Mouse (Mus musculus): ENCODE measurements at regions not wholly inside any gene's neighbourhood (a gene's known extent, or its start where the extent isn't known, plus 50 kb on each side); places are given as distances from the start of the nearest gene placed in this dataset.

- DNase-seq (ENCODE audit: low read depth in 3 of 3, low spot score in 3 of 3) = peak; percentile 13 to 37 (median 29)
Measured at GRCm38 (mm10) chr10:21686060-21686459, 93.1 kb downstream of the 1700020N01Rik start.

GRCm38 (mm10) chr10:21687484-21687883 lies 94.5 kb downstream of the 1700020N01Rik start:
- no peaks in the 10 kb centered on the region for H3K27me3 ChIP-seq (ENCODE audit: control insufficient read depth, insufficient read depth, low read length)
- no peak overlapping the region for H3K9ac ChIP-seq (replicated peaks)
- H3K4me2 ChIP-seq (ENCODE audit: low read depth) = no peak overlapping the region
- H3K36me3 ChIP-seq (replicated peaks; ENCODE audit: control insufficient read depth, insufficient read depth, low read depth) = no peaks in the 10 kb centered on the region
- H3K9me3 ChIP-seq (ENCODE audit: control insufficient read depth, low read length) = no peaks in the 10 kb centered on the region
- 53% methylated on average over 7 of the region's 7 CpGs for WGBS (ENCODE audit: insufficient replicate concordance)
- peaks cover 0 to 13% of the 10 kb centered on the region in 2 experiments; a peak in 2 of 4 replicates for H3K4me1 ChIP-seq (replicated peaks; ENCODE audit: control insufficient read depth in 2 of 2, insufficient read depth in 2 of 2, low read length in 1 of 2)
- TF ChIP-seq CTCF (IDR thresholded peaks at IDR 0.05; ENCODE audit: low read depth) (no peak), EP300 (IDR thresholded peaks at IDR 0.05; ENCODE audit: low read depth) (no peak)
- DNase-seq (ENCODE audit: low read depth in 3 of 3, low spot score in 3 of 3) = no peak
- no peak for ATAC-seq (ENCODE audit: insufficient read depth)
- H3K27ac ChIP-seq = no peak overlapping the region
- no peak overlapping the region for H3K4me3 ChIP-seq (ENCODE audit: insufficient read depth in 1 of 2, low read depth in 2 of 2, low read length in 2 of 2)

More at GRCm38 (mm10) chr10:21686060-21686459, 93.1 kb downstream of the 1700020N01Rik start:
- H3K4me2 ChIP-seq (ENCODE audit: low read depth) = no peak overlapping the region
- TF ChIP-seq EP300 (IDR thresholded peaks at IDR 0.05; ENCODE audit: low read depth) (peak; percentile 11; the same call in 1 of the 2 replicates), CTCF (IDR thresholded peaks at IDR 0.05; ENCODE audit: low read depth) (no peak)
- H3K9ac ChIP-seq (replicated peaks) = no peak overlapping the region
- H3K4me3 ChIP-seq (ENCODE audit: insufficient read depth in 1 of 2, low read depth in 2 of 2, low read length in 2 of 2) = no peak overlapping the region
- no peak overlapping the region for H3K27ac ChIP-seq
- H3K36me3 ChIP-seq (replicated peaks; ENCODE audit: control insufficient read depth, insufficient read depth, low read depth) = no peaks in the 10 kb centered on the region
- H3K27me3 ChIP-seq (ENCODE audit: control insufficient read depth, insufficient read depth, low read length) = no peaks in the 10 kb centered on the region
- ATAC-seq (ENCODE audit: insufficient read depth) = peak; percentile 87
- peaks cover 0 to 13% of the 10 kb centered on the region in 2 experiments; a peak in 2 of 4 replicates for H3K4me1 ChIP-seq (replicated peaks; ENCODE audit: control insufficient read depth in 2 of 2, insufficient read depth in 2 of 2, low read length in 1 of 2)
- 26% methylated on average over 9 of the region's 9 CpGs for WGBS (ENCODE audit: insufficient replicate concordance)
- no peaks in the 10 kb centered on the region for H3K9me3 ChIP-seq (ENCODE audit: control insufficient read depth, low read length)

GRCm38 (mm10) chr10:21688513-21688912 lies 95.6 kb downstream of the 1700020N01Rik start:
- 48% methylated on average over 7 of the region's 7 CpGs for WGBS (ENCODE audit: insufficient replicate concordance)
- TF ChIP-seq EP300 (IDR thresholded peaks at IDR 0.05; ENCODE audit: low read depth) (no peak), CTCF (IDR thresholded peaks at IDR 0.05; ENCODE audit: low read depth) (no peak)
- Histone ChIP-seq H3K9ac (replicated peaks) (no peak overlapping the region), H3K4me2 (ENCODE audit: low read depth) (no peak overlapping the region), H3K27me3 (ENCODE audit: control insufficient read depth, insufficient read depth, low read length) (no peaks in the 10 kb centered on the region), H3K4me3 (ENCODE audit: insufficient read depth in 1 of 2, low read depth in 2 of 2, low read length in 2 of 2) (no peak overlapping the region), H3K27ac (no peak overlapping the region), H3K9me3 (ENCODE audit: control insufficient read depth, low read length) (no peaks in the 10 kb centered on the region), H3K4me1 (replicated peaks; ENCODE audit: control insufficient read depth in 2 of 2, insufficient read depth in 2 of 2, low read length in 1 of 2) (peaks cover 0 to 13% of the 10 kb centered on the region in 2 experiments; a peak in 2 of 4 replicates), H3K36me3 (replicated peaks; ENCODE audit: control insufficient read depth, insufficient read depth, low read depth) (no peaks in the 10 kb centered on the region)
- ATAC-seq (ENCODE audit: insufficient read depth) = no peak
- no peak for DNase-seq (ENCODE audit: low read depth in 3 of 3, low spot score in 3 of 3)

- H3K4me2 ChIP-seq (ENCODE audit: low read depth) = no peak overlapping the region
- H3K4me3 ChIP-seq (ENCODE audit: insufficient read depth in 1 of 2, low read depth in 2 of 2, low read length in 2 of 2) = no peak overlapping the region
- no peak for ATAC-seq (ENCODE audit: insufficient read depth)
- no peaks in the 10 kb centered on the region for H3K27me3 ChIP-seq (ENCODE audit: control insufficient read depth, insufficient read depth, low read length)
- no peaks in the 10 kb centered on the region for H3K36me3 ChIP-seq (replicated peaks; ENCODE audit: control insufficient read depth, insufficient read depth, low read depth)
- H3K4me1 ChIP-seq (replicated peaks; ENCODE audit: control insufficient read depth in 2 of 2, insufficient read depth in 2 of 2, low read length in 1 of 2) = peaks cover 0 to 11% of the 10 kb centered on the region in 2 experiments; a peak in 2 of 4 replicates
- no peak for TF ChIP-seq EP300 (IDR thresholded peaks at IDR 0.05; ENCODE audit: low read depth)
- TF ChIP-seq CTCF (IDR thresholded peaks at IDR 0.05; ENCODE audit: low read depth) = no peak
- no peak for DNase-seq (ENCODE audit: low read depth in 3 of 3, low spot score in 3 of 3)
- H3K9me3 ChIP-seq (ENCODE audit: control insufficient read depth, low read length) = no peaks in the 10 kb centered on the region
- WGBS (ENCODE audit: insufficient replicate concordance) = 19% methylated on average over 9 of the region's 9 CpGs
- no peak overlapping the region for H3K9ac ChIP-seq (replicated peaks)
- no peak overlapping the region for H3K27ac ChIP-seq
Measured at GRCm38 (mm10) chr10:21689847-21690269, 96.9 kb downstream of the 1700020N01Rik start.

GRCm38 (mm10) chr10:21695185-21695584 lies 102.2 kb downstream of the 1700020N01Rik start:
- Histone ChIP-seq H3K27ac (no peak overlapping the region), H3K4me2 (ENCODE audit: low read depth) (no peak overlapping the region), H3K4me1 (replicated peaks; ENCODE audit: control insufficient read depth in 2 of 2, insufficient read depth in 2 of 2, low read length in 1 of 2) (no peaks in the 10 kb centered on the region), H3K4me3 (ENCODE audit: insufficient read depth in 1 of 2, low read depth in 2 of 2, low read length in 2 of 2) (no peak overlapping the region), H3K36me3 (replicated peaks; ENCODE audit: control insufficient read depth, insufficient read depth, low read depth) (no peaks in the 10 kb centered on the region), H3K27me3 (ENCODE audit: control insufficient read depth, insufficient read depth, low read length) (no peaks in the 10 kb centered on the region), H3K9ac (replicated peaks) (no peak overlapping the region), H3K9me3 (ENCODE audit: control insufficient read depth, low read length) (no peaks in the 10 kb centered on the region)
- ATAC-seq (ENCODE audit: insufficient read depth) = no peak
- DNase-seq (ENCODE audit: low read depth in 3 of 3, low spot score in 3 of 3) = no peak
- WGBS (ENCODE audit: insufficient replicate concordance) = 20% methylated on average over 5 of the region's 5 CpGs
- TF ChIP-seq EP300 (IDR thresholded peaks at IDR 0.05; ENCODE audit: low read depth) (no peak), CTCF (IDR thresholded peaks at IDR 0.05; ENCODE audit: low read depth) (no peak)

Measured in liver, embryonic 14.5 days (tissue).